Mouse (Mus musculus) hindbrain, embryonic 14.5 days (tissue): ENCODE data around the gene Mmadhc. TPM values are rescaled to one million over a fixed set of nuclear protein-coding genes. Genes with fewer than 3 reads are reported as not detected.

Source experiments
- polyA plus RNA-seq: library from polyadenylated mRNA; unstranded; fragments of >200 nt; fragmentation: Nextera tagmentation; extraction: Ambion mirVana; gene quantifications from 2 replicates; pipeline ENCODE4 v1.2.1, GENCODE M21; 2014

The Mmadhc gene
- polyA plus RNA-seq, 1 experiment from 2014 or later, result 130 TPM

Other genes starting within 250 kb of the Mmadhc start
- 10.7 and 14.6 TPM in 2 replicates for gene Lypd6, start 230.4 kb downstream of the Mmadhc start, polyA plus RNA-seq